Mouse (Mus musculus) neural tube, embryonic 14.5 days (tissue): ENCODE measurements at regions not wholly inside any gene's neighbourhood (a gene's known extent, or its start where the extent isn't known, plus 50 kb on each side); places are given as distances from the start of the nearest gene placed in this dataset.
"Not testable (repeated sequence)": the region's sequence is repeated elsewhere in the genome, so short reads cannot be mapped to it uniquely, and the experiment has no call there.

Source experiments
- ATAC-seq: fragments of 200-750 bp; cut with Nextera tagmentation; 2 replicates; pipeline ENCODE4 v1.8.0; 2017; ENCODE audit warnings: low read depth, mild to moderate bottlenecking, moderate TSS enrichment, moderate library complexity
- H3K27ac ChIP-seq: fragments of 300-500 bp; sonication (generic); 2 replicates; pipeline ENCODE4 v1.5.1; 2014; ENCODE audit warnings: low read depth, mild to moderate bottlenecking, control low read depth, low read length, moderate library complexity, mixed read lengths
- H3K27me3 ChIP-seq: fragments of 300-500 bp; sonication (generic); 2 replicates; pipeline ENCODE4 v1.6.1; 2014; ENCODE audit warnings: low read length; ENCODE audit not compliant: control insufficient read depth, insufficient read depth
- H3K36me3 ChIP-seq: fragments of 300-500 bp; sonication (generic); 2 replicates; pipeline ENCODE4 v1.6.1; 2014; ENCODE audit warnings: low read length, mixed read lengths; ENCODE audit not compliant: control insufficient read depth, insufficient read depth
- H3K4me1 ChIP-seq: fragments of 300-500 bp; sonication (generic); 2 replicates; pipeline ENCODE4 v1.6.1; 2014; ENCODE audit warnings: low read length; ENCODE audit not compliant: control insufficient read depth, insufficient read depth
- H3K4me2 ChIP-seq: fragments of 300-500 bp; sonication (generic); 2 replicates; pipeline ENCODE4 v1.6.1; 2014; ENCODE audit warnings: mild to moderate bottlenecking, low read depth, low read length, control low read depth
- H3K4me3 ChIP-seq: fragments of 300-500 bp; sonication (generic); 2 replicates; pipeline ENCODE4 v1.5.1; 2014; ENCODE audit warnings: low read depth, low read length, control low read depth, mixed read lengths
- H3K9ac ChIP-seq: fragments of 300-500 bp; sonication (generic); replicated peaks from 2 replicates; pipeline ENCODE4 v1.6.1; 2014; ENCODE audit warnings: low read depth, mild to moderate bottlenecking, control low read depth, low read length, mixed read lengths
- H3K9me3 ChIP-seq: fragments of 300-500 bp; sonication (generic); 2 replicates; pipeline ENCODE4 v1.6.1; 2016; ENCODE audit warnings: low read length; ENCODE audit not compliant: control insufficient read depth
- WGBS: fragments of 180-500 bp; shearing (Covaris S2); extraction: QIAGEN DNeasy Blood & Tissue Kit; methylation state at CpG from one replicate; pipeline ENCODE4 v1.1.7; 2014; 5-methylcytosine and 5-hydroxymethylcytosine counted together

- no peak for ATAC-seq
- Histone ChIP-seq H3K4me1 (no peaks in the 10 kb centered on the region), H3K36me3 (no peaks in the 10 kb centered on the region)
Measured at GRCm38 (mm10) chr4:67213363-67213762, 386.0 kb downstream of the Tlr4 start.

GRCm38 (mm10) chr4:67224533-67224932 is 397.1 kb downstream of the Tlr4 start:
- H3K27me3 ChIP-seq = no peaks in the 10 kb centered on the region
- H3K36me3 ChIP-seq = no peaks in the 10 kb centered on the region
- no peak overlapping the region for H3K4me3 ChIP-seq
- no peaks in the 10 kb centered on the region for H3K9me3 ChIP-seq
- no peak for ATAC-seq
- H3K4me1 ChIP-seq = no peaks in the 10 kb centered on the region
- no peak overlapping the region for H3K4me2 ChIP-seq
- no peak overlapping the region for H3K27ac ChIP-seq
- no peak overlapping the region for H3K9ac ChIP-seq

More at GRCm38 (mm10) chr4:67213363-67213762, 386.0 kb downstream of the Tlr4 start:
- Histone ChIP-seq H3K9me3 (no peaks in the 10 kb centered on the region), H3K9ac (no peak overlapping the region), H3K27ac (no peak overlapping the region), H3K27me3 (no peaks in the 10 kb centered on the region), H3K4me2 (no peak overlapping the region), H3K4me3 (no peak overlapping the region)
- WGBS = 56% methylated on average over 1 of the region's 1 CpGs

- no peak overlapping the region for H3K27ac ChIP-seq
- H3K36me3 ChIP-seq = no peaks in the 10 kb centered on the region
- no peak; the same call in 1 of the 2 replicates for ATAC-seq
- no peak overlapping the region for H3K4me2 ChIP-seq
- WGBS = 77% methylated on average over 3 of the region's 3 CpGs
- no peak overlapping the region for H3K4me3 ChIP-seq
- no peaks in the 10 kb centered on the region for H3K4me1 ChIP-seq
- H3K9ac ChIP-seq = no peak overlapping the region
- no peaks in the 10 kb centered on the region for H3K27me3 ChIP-seq
- no peaks in the 10 kb centered on the region for H3K9me3 ChIP-seq
Measured at GRCm38 (mm10) chr4:67229214-67229613, 401.8 kb downstream of the Tlr4 start.

- no peaks in the 10 kb centered on the region for H3K36me3 ChIP-seq
- no peaks in the 10 kb centered on the region for H3K9me3 ChIP-seq
- H3K4me3 ChIP-seq = no peak overlapping the region
- no peaks in the 10 kb centered on the region for H3K27me3 ChIP-seq
- ATAC-seq = peak; percentile 54
- H3K27ac ChIP-seq = no peak overlapping the region
- H3K4me2 ChIP-seq = no peak overlapping the region
- no peak overlapping the region for H3K9ac ChIP-seq
- 75% methylated on average over 4 of the region's 4 CpGs for WGBS
- H3K4me1 ChIP-seq = no peaks in the 10 kb centered on the region
Measured at GRCm38 (mm10) chr4:67273553-67273952, 446.2 kb downstream of the Tlr4 start.

- H3K27ac ChIP-seq = no peak overlapping the region
- ATAC-seq = peak; percentile 78; the same call in 1 of the 2 replicates
- H3K4me3 ChIP-seq = no peak overlapping the region
- WGBS = 46% methylated on average over 6 of the region's 6 CpGs
- no peak overlapping the region for H3K4me2 ChIP-seq
- no peaks in the 10 kb centered on the region for H3K27me3 ChIP-seq
- H3K9ac ChIP-seq = no peak overlapping the region
- no peaks in the 10 kb centered on the region for H3K36me3 ChIP-seq
- H3K4me1 ChIP-seq = no peaks in the 10 kb centered on the region
- no peaks in the 10 kb centered on the region for H3K9me3 ChIP-seq
Measured at GRCm38 (mm10) chr4:67301020-67301419, 473.6 kb downstream of the Tlr4 start.

- no peak overlapping the region for H3K4me2 ChIP-seq
- H3K36me3 ChIP-seq = no peaks in the 10 kb centered on the region
- no peaks in the 10 kb centered on the region for H3K9me3 ChIP-seq
- no peak overlapping the region for H3K27ac ChIP-seq
- no peak overlapping the region for H3K4me3 ChIP-seq
- H3K9ac ChIP-seq = no peak overlapping the region
- 55% methylated on average over 2 of the region's 2 CpGs for WGBS
- ATAC-seq = no peak
- no peaks in the 10 kb centered on the region for H3K4me1 ChIP-seq
- no peaks in the 10 kb centered on the region for H3K27me3 ChIP-seq
Measured at GRCm38 (mm10) chr4:67301740-67302139, 474.4 kb downstream of the Tlr4 start.

GRCm38 (mm10) chr4:67320098-67320497 is 492.7 kb downstream of the Tlr4 start:
- not testable (repeated sequence) for H3K4me2 ChIP-seq, H3K27ac ChIP-seq, H3K4me3 ChIP-seq, H3K9ac ChIP-seq, H3K4me1 ChIP-seq, H3K9me3 ChIP-seq, H3K27me3 ChIP-seq, H3K36me3 ChIP-seq, ATAC-seq
